Mouse (Mus musculus) CH12.LX (cell line): ENCODE data around the gene 4931406P16Rik.

Experiments
- BHLHE40 ChIP-seq: IDR thresholded peaks from 2 replicates; pipeline ENCODE4 v1.6.1; 2011; ENCODE audit warnings: mild to moderate bottlenecking, low read depth, low read length, improper control_type of control experiment
- CTCF ChIP-seq, 2 experiments: IDR thresholded peaks in 1 of 2; conservative IDR thresholded peaks in 1 of 2; 2 replicates each; pipeline ENCODE4 v1.5.1; 2011 to 2012; ENCODE audit warnings: low read depth in 2 of 2, low read length in 2 of 2, improper control_type of control experiment in 1 of 2, inconsistent platforms in 1 of 2, mild to moderate bottlenecking in 1 of 2, moderate library complexity in 1 of 2
- E2F4 ChIP-seq: IDR thresholded peaks from 2 replicates; pipeline ENCODE4 v1.6.1; 2011; ENCODE audit warnings: low read depth, low read length, improper control_type of control experiment; ENCODE audit not compliant: insufficient replicate concordance
- EP300 ChIP-seq: IDR thresholded peaks from 2 replicates; pipeline ENCODE4 v1.6.1; 2011; ENCODE audit warnings: low read length, improper control_type of control experiment
- MAX ChIP-seq: IDR thresholded peaks from 2 replicates; pipeline ENCODE4 v1.6.1; 2011; ENCODE audit warnings: low read length, improper control_type of control experiment
- NRF1 ChIP-seq: IDR thresholded peaks from 2 replicates; pipeline ENCODE4 v1.6.1; 2014; ENCODE audit warnings: low read depth, mild to moderate bottlenecking, inconsistent platforms, low read length, improper control_type of control experiment, moderate library complexity
- POLR2A ChIP-seq: IDR thresholded peaks from 2 replicates; pipeline ENCODE4 v1.6.1; 2011; ENCODE audit warnings: low read depth, mild to moderate bottlenecking, improper control_type of control experiment, low read length
- RAD21 ChIP-seq: IDR thresholded peaks from 2 replicates; pipeline ENCODE4 v1.6.1; 2011; ENCODE audit warnings: low read depth, mild to moderate bottlenecking, low read length, improper control_type of control experiment, moderate library complexity
- SMC3 ChIP-seq: IDR thresholded peaks from 2 replicates; pipeline ENCODE4 v1.6.1; 2011; ENCODE audit warnings: low read depth, low read length, improper control_type of control experiment
- TBP ChIP-seq: conservative IDR thresholded peaks from 2 replicates; pipeline ENCODE4 v1.6.1; 2011; ENCODE audit warnings: low read depth, low read length, improper control_type of control experiment

DNA sequence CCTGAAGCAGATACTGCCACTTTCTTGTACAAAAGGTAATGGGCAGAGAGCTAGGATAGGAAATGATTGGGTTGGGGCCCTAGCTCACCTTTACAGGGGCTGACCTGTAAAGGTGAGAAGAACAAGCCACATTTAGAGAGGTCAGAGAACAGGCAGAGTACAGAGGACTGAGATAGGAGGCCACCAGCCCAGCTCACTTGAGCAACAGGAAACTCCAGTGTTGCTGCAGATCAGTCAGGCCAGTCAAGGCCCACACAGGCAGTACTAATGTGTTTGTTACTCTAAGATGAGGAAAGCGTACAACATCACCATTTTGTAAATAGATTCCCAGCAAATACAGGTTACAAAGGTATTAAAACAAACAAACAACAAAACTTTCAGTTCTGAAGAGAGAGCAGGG lies 57.4 kb downstream of the 4931406P16Rik start:
- TF ChIP-seq EP300 (no peak), CTCF (conservative IDR thresholded peaks at IDR 0.05 in 1 of 2, IDR thresholded peaks at IDR 0.05 in 1 of 2; ENCODE audit: low read depth in 2 of 2, low read length in 2 of 2) (no peak), TBP (no peak), MAX (no peak), E2F4 (no peak), BHLHE40 (no peak), POLR2A (no peak), NRF1 (no peak), SMC3 (no peak), RAD21 (no peak)
